Mouse (Mus musculus): ENCODE measurements at regions not wholly inside any gene's neighbourhood (a gene's known extent, or its start where the extent isn't known, plus 50 kb on each side); places are given as distances from the start of the nearest gene placed in this dataset.

DNA sequence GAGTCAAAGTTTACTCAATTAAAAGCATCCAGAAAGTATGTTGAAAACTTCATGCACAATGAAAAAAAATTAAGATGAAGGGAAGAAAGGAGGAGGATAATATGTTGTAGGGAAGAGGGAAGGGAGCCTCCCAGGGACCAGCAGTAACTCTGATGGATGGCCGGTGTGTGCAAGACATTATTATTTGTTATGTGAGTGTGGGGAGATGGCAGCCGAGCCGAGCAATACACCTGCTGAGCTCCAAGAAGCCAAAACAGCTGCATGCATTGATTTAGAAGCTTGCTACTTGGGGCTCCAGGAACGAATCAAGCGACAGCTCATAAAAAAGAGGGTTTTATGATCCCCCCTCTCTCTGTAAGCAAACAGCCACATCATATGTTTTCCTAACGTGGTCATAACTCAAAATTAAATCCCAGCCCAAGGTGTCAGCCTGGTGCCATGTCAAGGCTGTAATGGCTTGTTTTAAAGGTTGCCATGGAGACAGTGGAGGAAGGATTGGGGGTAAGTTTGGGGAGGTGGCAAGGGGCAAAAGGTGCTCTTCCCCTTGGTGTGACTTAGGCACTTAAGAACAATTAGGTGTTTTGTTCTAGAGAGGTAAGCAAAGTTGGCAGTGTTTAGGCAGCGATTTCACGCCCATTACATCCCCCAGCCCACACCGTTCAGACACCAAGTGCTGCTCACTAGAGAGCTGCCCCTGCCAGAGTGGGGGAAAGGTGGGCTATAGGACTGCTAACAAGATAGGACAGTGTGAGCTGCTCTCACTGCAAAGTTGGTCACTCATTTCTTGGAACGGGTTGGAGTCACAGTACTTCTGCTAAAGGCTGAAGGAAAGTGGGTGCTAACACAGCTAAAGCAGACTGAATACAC lies 219.1 kb upstream of the Spag17 start:
- no peak for ATAC-seq (replicated peaks; ENCODE audit: low FRiP score, low TSS enrichment, poor library complexity, severe bottlenecking)

DNA sequence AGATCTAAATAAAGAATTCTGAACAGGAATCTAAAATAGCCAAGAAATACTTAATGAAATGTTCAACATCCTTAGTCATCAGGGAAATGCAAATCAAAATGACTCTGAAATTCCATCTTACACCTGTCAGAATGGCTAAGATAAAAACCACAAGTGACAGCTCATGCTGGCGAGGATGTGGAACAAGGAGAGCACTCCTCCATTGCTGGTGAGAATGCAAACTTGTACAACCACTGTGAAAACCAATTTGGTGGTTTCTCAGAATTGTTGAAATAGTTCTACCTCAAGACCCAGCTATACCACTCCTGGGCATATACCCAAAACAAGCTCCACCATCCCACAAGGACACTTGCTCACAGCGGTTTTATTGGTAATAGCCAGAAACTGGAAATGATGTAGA lies 211.1 kb upstream of the Spag17 start:
- no peak for ATAC-seq (replicated peaks; ENCODE audit: low FRiP score, low TSS enrichment, poor library complexity, severe bottlenecking)

DNA sequence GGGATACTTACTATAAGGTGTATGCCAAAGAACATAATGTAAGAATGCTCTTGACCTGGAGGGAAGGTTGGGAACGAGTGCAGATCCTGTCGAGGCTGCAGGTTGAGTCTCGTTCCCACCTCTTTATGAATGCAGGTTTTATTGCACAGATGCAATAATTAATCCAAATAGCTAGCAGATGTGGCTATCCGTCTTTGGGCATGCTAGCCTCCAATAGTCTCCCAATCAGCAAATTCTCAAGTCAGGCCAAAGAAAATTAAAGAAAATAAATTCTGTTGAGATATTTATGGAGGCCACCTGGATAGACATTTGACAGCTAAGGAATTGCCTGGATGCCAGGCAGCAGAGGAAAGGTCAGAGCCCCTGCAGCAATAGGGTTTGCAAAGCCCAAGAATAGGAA lies 175.7 kb upstream of the Spag17 start:
- no peak for ATAC-seq (replicated peaks; ENCODE audit: low FRiP score, low TSS enrichment, poor library complexity, severe bottlenecking)

DNA sequence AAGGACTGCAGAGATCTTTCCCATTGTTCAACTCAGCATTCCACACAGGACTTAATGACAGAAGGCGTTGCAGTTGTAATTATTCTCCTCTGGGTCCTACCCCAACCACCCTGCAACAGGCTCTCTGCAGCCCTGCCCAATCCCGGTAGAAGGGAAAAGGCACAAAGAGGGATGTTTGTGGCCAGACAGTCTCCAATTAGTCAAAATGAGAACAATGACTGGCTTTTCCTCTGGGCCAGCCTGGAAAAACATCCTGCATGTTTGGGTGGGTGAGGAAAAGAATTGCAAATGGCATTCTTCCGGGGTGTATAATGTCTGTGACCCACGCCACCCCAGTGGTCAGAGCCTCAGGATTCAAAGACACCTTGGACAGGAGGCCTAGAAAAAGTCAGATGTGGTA lies 168.8 kb upstream of the Spag17 start:
- no peak for ATAC-seq (replicated peaks; ENCODE audit: low FRiP score, low TSS enrichment, poor library complexity, severe bottlenecking)

DNA sequence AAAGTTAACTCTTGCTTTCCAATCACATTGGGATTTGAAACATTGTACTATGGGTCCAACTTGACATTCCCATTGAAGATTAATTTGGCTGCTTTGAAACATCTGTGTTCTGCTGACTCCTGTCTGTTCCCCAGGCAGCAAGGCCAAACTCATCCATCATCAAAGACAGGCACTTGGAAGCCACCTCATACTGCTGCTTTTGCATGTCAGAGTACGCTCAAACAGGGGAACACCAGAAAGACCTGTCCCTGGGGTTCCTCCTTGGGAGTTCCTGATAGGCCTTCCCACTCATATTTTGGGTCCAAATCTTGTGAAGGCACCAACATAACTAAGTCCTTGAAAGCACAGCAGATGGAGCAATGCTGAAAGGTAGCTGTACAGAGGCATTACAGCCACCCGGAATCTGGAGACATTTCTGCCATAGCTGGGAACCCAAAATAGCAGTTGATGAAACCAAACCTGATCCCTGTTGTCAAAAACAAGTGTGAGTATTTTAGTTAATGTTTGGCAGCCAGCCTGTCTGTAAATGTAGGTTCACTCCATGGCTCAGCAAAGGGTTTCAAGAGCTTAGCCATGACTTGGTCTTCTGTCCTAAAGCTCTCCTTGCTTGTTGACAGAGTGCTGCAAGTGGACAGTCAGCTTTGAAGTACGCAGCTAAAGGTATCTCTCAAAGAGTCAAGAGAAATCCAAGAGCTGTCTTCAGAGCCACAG lies 147.0 kb upstream of the Spag17 start:
- ATAC-seq (replicated peaks; ENCODE audit: low FRiP score, low TSS enrichment, poor library complexity, severe bottlenecking): no peak

DNA sequence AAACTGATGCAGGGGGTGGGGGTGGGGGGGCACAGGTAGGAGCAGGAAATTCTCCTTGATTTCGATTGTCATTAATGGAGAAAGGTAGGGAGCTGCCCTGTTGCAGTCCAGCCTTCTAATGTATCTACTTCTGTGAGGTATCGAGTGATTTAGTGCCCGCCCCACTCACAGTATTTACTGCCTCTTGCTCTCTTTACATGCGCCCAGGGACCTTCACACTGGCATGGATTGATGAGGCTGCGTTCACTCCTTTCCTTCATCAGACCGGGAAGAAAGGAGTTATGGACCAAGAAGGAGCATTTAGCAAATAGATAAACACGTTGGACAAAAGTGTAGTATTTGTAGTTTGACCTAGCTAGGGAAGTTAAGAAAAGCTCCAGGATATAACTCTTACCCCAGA lies 145.6 kb upstream of the Spag17 start:
- no peak for ATAC-seq (replicated peaks; ENCODE audit: low FRiP score, low TSS enrichment, poor library complexity, severe bottlenecking)

DNA sequence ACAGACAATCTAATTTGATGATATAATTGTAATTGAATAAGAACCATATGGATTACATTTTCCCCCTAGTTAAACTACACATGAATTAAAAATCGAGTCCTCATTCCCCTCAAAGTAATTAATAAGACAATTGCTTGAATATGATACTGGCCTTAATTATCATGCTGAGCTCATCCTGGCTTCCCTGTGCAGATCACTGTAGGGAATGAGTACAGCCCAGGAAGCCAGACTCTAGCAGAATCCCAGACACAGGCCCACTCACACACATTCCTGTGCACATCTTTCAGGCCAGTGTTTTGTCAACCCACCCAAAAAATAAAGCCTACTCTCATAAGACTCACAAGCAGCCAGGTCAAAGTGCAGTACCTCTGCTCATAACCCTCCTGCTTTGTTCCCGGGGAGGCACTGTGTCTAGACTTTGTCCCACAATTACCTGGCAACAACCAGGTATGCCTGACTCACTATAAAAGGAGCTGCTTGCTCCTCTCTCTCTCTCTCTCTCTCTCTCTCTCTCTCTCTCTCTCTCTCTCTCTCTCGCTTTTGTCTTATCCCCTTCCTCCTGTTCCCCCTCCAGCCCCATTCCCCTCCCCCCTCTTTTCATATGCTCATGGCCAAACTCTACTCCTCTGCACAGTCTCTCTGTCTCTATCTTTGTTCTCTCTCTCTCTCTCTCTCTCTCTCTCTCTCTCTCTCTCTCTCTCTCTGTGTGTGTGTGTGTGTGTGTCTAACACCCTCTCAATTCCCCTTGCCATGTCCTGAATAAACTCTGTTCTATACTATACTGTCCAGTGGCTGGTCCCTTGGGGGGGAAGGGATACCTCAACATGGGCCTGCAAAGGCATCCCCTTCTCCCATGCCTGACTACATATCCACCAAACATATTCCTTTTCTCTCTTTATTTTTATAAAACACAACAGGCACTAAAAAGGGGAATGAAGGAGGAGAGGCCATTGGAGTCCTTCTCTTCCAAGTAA lies 143.7 kb upstream of the Spag17 start:
- ATAC-seq (replicated peaks; ENCODE audit: low FRiP score, low TSS enrichment, poor library complexity, severe bottlenecking): no peak

DNA sequence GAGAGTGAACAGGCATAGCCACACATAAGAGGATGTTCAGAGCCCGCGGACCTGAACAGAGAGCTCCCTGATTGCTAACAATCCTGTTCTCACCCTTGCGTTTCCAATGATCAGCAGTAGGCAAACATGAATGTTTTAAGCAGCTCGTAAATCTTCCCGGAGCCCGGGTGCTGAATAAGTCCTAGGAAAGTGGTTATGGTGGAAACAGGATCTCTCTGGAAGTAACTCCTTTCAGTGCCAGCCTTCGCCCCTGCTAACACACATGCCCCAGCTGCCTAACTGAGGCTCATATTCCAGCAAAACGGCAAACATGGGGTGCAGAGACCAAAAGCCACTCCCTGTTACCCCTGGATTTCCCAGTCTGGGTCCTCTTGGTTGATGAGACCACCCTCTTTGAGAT lies 135.5 kb upstream of the Spag17 start:
- no peak for ATAC-seq (replicated peaks; ENCODE audit: low FRiP score, low TSS enrichment, poor library complexity, severe bottlenecking)

DNA sequence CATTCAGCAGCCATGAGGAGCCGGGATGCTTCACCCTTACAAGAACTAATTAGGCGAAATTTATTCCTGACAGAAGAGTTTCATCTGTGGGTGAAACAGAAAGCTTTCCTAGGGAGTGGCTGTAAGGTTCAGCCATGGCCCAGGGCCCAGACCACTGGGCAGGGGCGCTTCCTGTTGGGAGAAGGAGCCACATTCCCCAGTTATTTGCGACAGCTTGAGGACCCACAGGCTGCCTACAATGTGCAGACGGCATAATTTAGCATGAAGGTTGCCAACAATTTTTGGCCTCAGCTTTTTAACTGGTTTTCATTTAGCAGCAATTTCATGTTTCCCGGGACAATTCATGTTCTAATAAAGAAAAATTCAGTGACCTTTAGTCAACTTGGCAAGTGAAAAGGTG lies 106.7 kb upstream of the Spag17 start:
- ATAC-seq (replicated peaks; ENCODE audit: low FRiP score, low TSS enrichment, poor library complexity, severe bottlenecking): no peak

DNA sequence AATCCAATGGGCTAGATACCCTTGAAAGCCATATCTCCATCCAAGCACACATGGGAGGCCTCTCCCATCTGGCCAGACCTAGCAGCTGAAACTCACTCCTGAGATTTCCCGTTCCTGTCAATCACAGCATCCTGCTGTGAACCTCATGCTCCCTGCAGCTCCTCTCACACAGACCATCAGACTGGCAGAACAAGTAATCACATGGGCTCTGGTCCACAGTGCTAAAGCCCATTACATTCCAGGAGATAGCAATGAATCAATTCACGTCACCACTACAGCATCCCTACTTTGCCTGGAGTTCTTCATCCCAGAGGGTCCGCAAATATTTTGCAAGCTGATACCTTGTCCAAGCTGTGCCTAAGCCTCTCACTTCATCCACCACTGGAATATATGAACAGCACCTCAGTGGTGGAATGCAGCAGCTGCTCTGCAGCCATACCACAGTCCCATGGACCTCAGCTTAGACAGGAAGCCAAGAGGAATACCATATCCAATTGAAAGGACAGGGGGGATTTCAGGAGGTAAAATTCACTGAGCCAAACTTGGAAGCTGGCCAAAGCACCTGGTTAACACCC lies 99.2 kb upstream of the Spag17 start:
- no peak for ATAC-seq (replicated peaks; ENCODE audit: low FRiP score, low TSS enrichment, poor library complexity, severe bottlenecking)

DNA sequence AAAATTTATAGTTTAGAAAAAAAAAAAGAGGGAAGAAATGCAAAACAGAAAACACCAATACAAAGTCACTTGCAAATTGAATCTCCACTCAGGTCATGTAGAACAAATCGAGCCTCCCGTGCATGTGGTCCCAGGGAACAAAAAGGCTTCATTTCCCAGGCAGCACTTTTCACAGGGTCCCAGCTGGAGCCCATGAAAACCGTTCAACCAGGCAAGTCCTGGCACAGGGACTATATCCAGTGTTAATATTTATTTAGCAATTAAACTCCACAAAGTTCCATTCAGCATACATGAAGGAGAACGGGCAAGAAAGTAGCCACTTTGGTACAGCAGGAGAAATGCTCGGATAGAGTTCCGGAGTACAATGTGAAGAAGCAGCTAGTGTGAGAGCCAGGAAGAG lies 93.9 kb upstream of the Spag17 start:
- ATAC-seq (replicated peaks; ENCODE audit: low FRiP score, low TSS enrichment, poor library complexity, severe bottlenecking): no peak

DNA sequence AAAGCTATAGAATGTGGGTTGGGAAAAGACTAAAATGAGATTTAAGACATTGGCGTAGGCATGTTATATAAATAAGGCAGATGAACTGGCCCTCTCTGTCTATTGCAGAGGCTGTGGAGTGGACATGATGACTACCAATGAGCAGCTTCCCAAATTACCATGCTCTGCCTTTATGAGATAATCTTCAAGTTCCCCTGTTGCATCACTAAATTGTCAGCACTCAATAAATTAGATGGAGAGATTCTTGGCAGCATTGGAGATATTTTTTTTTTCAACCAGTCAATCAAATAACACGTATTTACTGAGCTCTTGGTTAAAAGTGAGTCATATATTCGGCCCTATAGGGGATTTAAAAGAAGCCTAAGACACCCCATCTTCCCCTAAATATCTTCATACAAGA lies 91.6 kb upstream of the Spag17 start:
- ATAC-seq (replicated peaks; ENCODE audit: low FRiP score, low TSS enrichment, poor library complexity, severe bottlenecking): no peak

DNA sequence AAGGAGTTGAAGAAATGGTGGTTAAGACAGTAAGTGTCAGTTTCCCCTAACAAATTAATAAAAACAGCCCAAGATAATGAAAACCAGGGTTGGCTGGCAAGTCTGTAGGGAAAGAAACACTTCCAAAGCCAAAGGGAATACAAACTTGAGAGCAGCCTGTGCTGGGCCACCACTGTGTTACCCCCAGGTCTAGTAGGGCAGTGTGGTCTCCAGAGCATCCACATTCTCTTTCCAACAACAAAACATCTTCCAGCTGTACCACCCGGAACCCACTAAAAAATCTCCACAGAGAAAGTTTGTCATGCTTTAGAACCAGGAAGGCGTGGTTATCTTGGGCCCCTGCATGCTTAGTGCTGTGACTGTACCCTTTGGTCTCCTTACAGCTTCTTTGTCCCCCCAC lies 89.4 kb upstream of the Spag17 start:
- no peak for ATAC-seq (replicated peaks; ENCODE audit: low FRiP score, low TSS enrichment, poor library complexity, severe bottlenecking)

DNA sequence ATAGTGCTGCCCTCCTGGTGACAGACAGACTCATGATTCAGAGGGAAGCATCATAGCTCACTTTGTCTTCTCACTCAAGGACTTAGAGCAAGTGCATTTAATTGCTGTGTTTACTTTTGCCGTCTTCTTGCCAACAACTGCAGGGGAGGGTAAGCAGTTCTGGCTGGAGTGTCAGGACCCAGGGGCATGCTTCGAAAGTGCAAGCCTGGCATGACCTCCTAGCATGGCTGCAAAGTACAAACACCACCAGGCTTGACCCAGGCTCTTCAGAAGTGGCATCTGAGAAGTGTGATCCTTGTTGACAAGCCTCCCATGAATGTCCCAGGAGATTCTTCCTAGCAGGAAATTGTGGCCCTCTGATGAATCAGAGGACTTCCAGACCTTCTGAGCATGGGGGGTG lies 87.4 kb upstream of the Spag17 start:
- ATAC-seq (replicated peaks; ENCODE audit: low FRiP score, low TSS enrichment, poor library complexity, severe bottlenecking): no peak

DNA sequence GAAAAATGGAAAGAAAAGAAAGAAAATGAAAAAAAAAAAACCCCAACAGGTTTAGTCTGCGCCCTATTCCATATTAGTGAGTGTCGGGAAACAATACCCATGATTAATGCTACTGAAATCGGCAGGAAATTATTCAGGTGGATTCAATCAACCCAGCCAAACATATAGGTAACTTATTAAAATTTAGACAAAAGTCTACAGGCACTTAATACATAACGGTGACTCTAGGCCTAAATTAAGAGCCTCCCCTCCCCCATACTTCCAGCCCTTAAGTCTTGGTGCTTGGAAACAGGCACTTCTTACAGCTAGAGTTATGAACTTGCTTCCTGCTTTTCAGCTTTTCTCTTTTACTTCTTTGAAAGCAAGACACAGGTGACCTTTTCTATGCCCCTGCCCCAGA lies 74.7 kb upstream of the Spag17 start:
- no peak for ATAC-seq (replicated peaks; ENCODE audit: low FRiP score, low TSS enrichment, poor library complexity, severe bottlenecking)

DNA sequence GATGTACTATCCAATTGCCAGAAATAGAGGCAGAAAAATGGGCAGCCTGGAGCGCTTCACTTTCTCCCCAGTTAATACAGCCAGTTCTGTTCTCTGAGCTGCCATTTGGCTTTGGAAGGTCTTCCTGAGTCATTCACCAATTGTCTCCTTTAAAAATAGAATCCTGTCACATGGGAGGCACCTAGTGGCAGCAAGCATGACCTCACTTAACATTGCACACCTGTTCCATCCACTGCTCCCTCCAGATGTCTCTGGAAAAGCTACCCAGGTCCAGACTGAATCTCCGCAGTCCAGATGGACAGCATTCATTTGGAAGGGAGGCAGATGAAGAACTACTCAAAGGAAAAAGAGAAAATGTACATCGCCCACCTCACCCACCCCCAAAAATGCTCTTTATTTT lies 73.9 kb upstream of the Spag17 start:
- ATAC-seq (replicated peaks; ENCODE audit: low FRiP score, low TSS enrichment, poor library complexity, severe bottlenecking): no peak

DNA sequence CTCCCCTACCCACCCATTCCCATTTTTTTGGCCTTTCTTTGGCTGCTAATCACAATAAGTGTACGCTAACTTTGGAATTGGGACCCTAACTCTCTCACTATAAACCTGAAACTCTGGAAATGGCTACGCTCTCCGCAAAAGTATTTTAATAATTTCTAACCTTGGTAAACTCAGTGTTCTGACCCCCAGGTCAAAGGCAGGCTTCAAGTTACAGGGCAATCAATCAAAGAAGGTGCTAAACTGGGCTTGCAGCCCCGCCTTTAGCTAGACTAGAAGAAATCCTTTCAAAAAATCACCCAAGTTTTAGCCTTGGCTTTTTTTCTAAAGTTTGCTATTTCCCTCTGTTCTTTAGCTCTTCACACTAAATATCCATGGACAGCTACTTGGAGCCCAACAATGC lies 72.4 kb upstream of the Spag17 start:
- no peak for ATAC-seq (replicated peaks; ENCODE audit: low FRiP score, low TSS enrichment, poor library complexity, severe bottlenecking)

DNA sequence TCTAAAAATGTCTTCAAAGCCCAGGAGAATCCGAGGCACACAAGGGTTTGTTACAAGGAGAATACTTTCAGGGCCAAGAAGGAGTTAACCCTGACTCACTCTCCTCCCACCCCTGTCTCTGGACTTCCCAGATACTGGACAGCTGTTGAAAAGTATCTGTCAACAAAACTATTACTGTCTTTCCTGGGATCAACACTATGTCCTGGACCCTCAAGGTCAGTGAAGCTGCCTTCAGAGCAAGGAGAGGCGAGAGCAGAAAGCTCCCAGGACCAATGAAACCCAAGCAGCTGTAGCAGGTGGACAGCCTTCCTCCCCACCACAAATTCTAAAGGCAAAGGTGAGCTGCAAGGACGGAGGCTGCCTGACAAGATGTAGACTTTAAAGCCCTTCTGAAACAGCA lies 70.1 kb upstream of the Spag17 start:
- ATAC-seq (replicated peaks; ENCODE audit: low FRiP score, low TSS enrichment, poor library complexity, severe bottlenecking): no peak

DNA sequence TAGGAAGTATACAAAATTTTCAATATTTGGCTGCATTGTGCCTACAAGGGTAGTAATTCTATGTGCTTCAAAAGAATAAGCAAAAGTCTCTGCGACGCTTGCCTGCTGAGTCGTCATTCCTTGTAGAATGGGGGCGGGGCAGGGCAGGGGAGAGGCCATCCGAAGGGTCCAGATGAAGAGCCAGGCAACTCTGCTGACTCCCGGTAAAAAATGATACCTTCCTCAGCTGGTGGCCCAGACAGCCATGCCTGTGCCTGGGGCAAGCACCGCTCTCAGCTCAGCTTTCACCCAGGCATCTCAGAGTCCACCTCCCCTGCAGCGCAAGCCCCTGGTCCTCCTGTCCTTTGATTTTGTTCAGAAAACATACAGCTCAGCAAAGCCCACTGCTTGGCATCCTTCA lies 67.2 kb upstream of the Spag17 start:
- ATAC-seq (replicated peaks; ENCODE audit: low FRiP score, low TSS enrichment, poor library complexity, severe bottlenecking): no peak

DNA sequence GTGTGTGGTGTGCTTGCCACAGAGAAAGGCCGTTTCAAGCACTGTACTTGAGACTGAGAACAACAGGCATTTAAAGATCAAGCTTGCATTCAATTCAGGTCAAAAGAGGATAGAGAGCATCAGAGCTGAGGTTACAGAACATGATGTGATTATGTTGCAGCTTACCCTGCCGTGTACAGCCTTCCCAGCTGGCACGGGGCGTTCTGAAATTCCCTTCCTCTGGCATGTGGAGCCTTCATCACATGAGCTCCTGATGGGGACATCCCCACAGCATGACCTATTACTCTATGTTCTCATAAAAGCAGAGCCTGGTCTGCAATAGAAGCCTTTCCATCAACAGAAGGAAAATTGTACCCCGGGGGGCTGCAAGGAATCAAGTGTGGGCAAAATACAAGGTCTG lies 62.5 kb upstream of the Spag17 start:
- no peak for ATAC-seq (replicated peaks; ENCODE audit: low FRiP score, low TSS enrichment, poor library complexity, severe bottlenecking)
